Mouse (Mus musculus) testis, adult 2 months (tissue): ENCODE data around the gene Tbc1d1.

Experiments used
- CTCF ChIP-seq: fragments of 200-500 bp; IDR thresholded peaks from 2 replicates; pipeline ENCODE4 v1.5.1; 2012; ENCODE audit warnings: low read depth, mild to moderate bottlenecking, inconsistent platforms, low read length, moderate library complexity; ENCODE audit not compliant: control insufficient read depth, insufficient read depth, insufficient replicate concordance
- POLR2A ChIP-seq: fragments of 200-500 bp; IDR thresholded peaks from 2 replicates; pipeline ENCODE4 v1.6.1; 2012; ENCODE audit warnings: low read depth, mild to moderate bottlenecking, inconsistent platforms, low read length, moderate library complexity; ENCODE audit not compliant: control insufficient read depth

- no peak for TF ChIP-seq CTCF
- no peak for TF ChIP-seq POLR2A
Measured at GRCm38 (mm10) chr5:64345761-64346160, 189.7 kb downstream of the Tbc1d1 start.
